In the genomic region with DNA sequence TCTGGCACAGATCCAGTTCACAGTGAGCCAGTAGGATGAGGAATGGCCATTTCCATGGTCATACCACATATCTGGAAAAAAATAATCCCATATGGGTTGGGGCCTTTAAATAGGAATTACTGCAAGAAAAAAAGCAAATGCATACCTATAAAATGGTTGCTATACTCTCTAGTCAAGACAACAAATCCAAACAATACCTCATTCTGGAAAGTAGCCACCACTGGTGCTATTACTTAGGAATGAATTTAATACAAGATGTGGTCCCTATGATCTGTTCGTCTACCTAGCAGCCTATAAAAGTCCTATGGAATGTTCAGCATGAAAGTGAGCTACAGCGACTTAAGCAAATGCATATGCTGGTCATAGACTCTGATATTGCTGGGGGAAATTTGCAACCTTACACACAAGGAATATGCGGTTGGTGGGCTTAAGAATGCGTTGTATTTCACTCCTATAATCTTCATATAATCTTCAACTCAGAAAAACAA, we compare ENCODE assay signal across 31 mouse cellular contexts.
"Had no signal": no experiment of that assay in that cellular context is flagged by ENCODE, and none has a peak within 500 bp of the region (broad histone marks: within the 10 kb centered on the region; RNA-seq: fewer than 3 reads in every experiment).

No protein-coding gene starts in this region.

- H3K4me2 ChIP-seq: limb, embryonic 12.5 days; liver, embryonic 11.5 days; liver, embryonic 12.5 days; liver, embryonic 13.5 days; liver, embryonic 15.5 days; lung, embryonic 14.5 days; lung, embryonic 15.5 days; midbrain, embryonic 11.5 days; midbrain, embryonic 12.5 days; midbrain, embryonic 13.5 days; midbrain, embryonic 15.5 days; neural tube, embryonic 12.5 days; neural tube, embryonic 13.5 days had no signal

- H3K27me3 ChIP-seq: limb, embryonic 12.5 days; liver, embryonic 12.5 days; liver, embryonic 13.5 days; liver, embryonic 15.5 days; lung, embryonic 15.5 days; megakaryocyte, embryonic 14.5 days; midbrain, embryonic 12.5 days; midbrain, embryonic 13.5 days; midbrain, embryonic 15.5 days; neural tube, embryonic 12.5 days; neural tube, embryonic 13.5 days had no signal

- H3K9ac ChIP-seq: limb, embryonic 12.5 days; liver, embryonic 12.5 days; liver, embryonic 13.5 days; liver, embryonic 14.5 days; liver, embryonic 15.5 days; liver, postnatal 0 days; lung, embryonic 14.5 days; lung, embryonic 15.5 days; midbrain, embryonic 12.5 days; midbrain, embryonic 13.5 days; midbrain, embryonic 15.5 days; neural tube, embryonic 12.5 days; neural tube, embryonic 13.5 days had no signal

- H3K27ac ChIP-seq: left cerebral cortex, adult 2 months; limb, embryonic 12.5 days; liver, embryonic 12.5 days; liver, embryonic 13.5 days; liver, embryonic 14.5 days; liver, embryonic 15.5 days; lung, embryonic 15.5 days; macrophage; midbrain, embryonic 10.5 days; midbrain, embryonic 12.5 days; midbrain, embryonic 13.5 days; midbrain, embryonic 15.5 days; neural tube, embryonic 12.5 days; neural tube, embryonic 13.5 days had no signal

- H3K36me3 ChIP-seq: limb, embryonic 12.5 days; liver, embryonic 12.5 days; liver, embryonic 13.5 days; liver, embryonic 15.5 days; lung, embryonic 15.5 days; midbrain, embryonic 10.5 days; midbrain, embryonic 12.5 days; midbrain, embryonic 13.5 days; midbrain, embryonic 15.5 days; neural tube, embryonic 12.5 days; neural tube, embryonic 13.5 days had no signal

- H3K4me3 ChIP-seq: left cerebral cortex, adult 2 months; limb, embryonic 12.5 days; liver, embryonic 12.5 days; liver, embryonic 13.5 days; liver, embryonic 15.5 days; lung, embryonic 15.5 days; megakaryocyte, embryonic 14.5 days; midbrain, embryonic 10.5 days; midbrain, embryonic 12.5 days; midbrain, embryonic 13.5 days; midbrain, embryonic 15.5 days; myocyte; neural tube, embryonic 12.5 days; neural tube, embryonic 13.5 days had no signal

- H3K9me3 ChIP-seq: limb, embryonic 12.5 days; liver, embryonic 12.5 days; liver, embryonic 13.5 days; liver, embryonic 15.5 days; lung, embryonic 15.5 days; megakaryocyte, embryonic 14.5 days; midbrain, embryonic 10.5 days; midbrain, embryonic 12.5 days; midbrain, embryonic 13.5 days; midbrain, embryonic 15.5 days; neural tube, embryonic 12.5 days; neural tube, embryonic 13.5 days had no signal

- ATAC-seq: liver, embryonic 12.5 days; liver, postnatal 0 days; lung, postnatal 0 days; midbrain, embryonic 13.5 days; midbrain, embryonic 15.5 days; midbrain, embryonic 16.5 days had no signal

- DNase-seq: left cerebral cortex, postnatal 4 days; liver; liver, embryonic 13.5 days; liver, postnatal 0 days; lung, adult 18-20 months; lung, adult 2 months; lung, embryonic 14.5 days; lung, postnatal 10 days; lung, postnatal 14 days; lung, postnatal 36 days; lung, postnatal 4 days; midbrain, embryonic 14.5 days had no signal

- H3K4me1 ChIP-seq: liver, embryonic 12.5 days; liver, embryonic 13.5 days; liver, embryonic 15.5 days; lung, embryonic 15.5 days; midbrain, embryonic 10.5 days; midbrain, embryonic 12.5 days; midbrain, embryonic 13.5 days; midbrain, embryonic 15.5 days had no signal
